ENCODE assay signal across 8 mouse cellular contexts in the genomic region with DNA sequence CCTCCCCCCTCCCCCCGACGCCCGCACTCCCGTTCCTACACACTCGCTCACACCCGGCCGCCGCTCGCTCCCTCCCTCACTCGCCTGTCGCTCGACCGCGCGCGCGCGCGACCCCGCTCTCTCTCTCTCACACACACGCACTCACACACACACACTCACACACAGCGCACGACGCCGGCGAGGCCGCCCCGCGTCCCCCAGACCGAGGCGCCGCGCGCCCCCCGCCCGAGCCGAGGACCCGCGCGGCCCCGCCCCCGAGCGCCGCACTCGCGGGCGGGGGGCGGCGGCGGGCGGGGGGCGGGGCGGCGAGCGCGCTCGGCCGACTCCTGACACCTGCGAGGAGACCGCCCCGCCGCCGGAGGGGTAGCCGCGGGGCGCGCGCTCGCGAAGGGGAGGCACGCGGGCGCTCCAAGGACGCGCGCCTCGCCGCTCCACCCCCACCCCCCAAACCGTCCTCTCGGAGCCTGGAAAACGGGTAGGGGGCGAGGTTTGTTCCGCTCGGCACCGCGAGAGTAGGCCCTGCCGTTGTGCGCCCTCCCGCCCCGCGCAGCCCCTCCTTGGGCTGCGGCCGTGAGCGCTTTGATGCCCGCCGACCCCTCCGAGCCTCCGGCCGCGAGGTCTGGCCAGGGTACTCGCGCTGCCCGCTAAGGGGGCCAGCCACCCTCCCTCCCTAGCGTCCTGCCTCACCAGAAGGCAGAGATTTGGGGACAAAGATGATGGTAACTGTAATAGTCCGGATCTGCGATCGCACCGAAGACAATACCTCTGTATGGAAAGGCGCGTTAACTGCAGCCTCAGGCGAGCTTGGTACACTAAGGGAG. TPM values are rescaled to one million over a fixed set of nuclear protein-coding genes. Genes with fewer than 3 reads are reported as not detected.
DNase-seq lines count a peak whose midpoint lies in the region; ATAC-seq lines count a peak whose summit lies in the region.

No protein-coding gene starts in this region.

- H3K36me3 ChIP-seq in heart, embryonic 12.5 days: no peaks in the 10 kb centered on the region
- H3K36me3 ChIP-seq in stomach, embryonic 16.5 days (ENCODE audit: control insufficient read depth, insufficient read depth, low read length): no peaks in the 10 kb centered on the region

- no peaks in the 10 kb centered on the region for H3K9me3 ChIP-seq in heart, embryonic 12.5 days (replicated peaks)
- no peaks in the 10 kb centered on the region for H3K9me3 ChIP-seq in stomach, embryonic 16.5 days (replicated peaks; ENCODE audit: control insufficient read depth, low read length)

- DNase-seq in heart, adult 18-20 months: no peak
- peak; percentile 57 to 73 for DNase-seq in frontal cortex, postnatal 10 days (ENCODE audit: low spot score in 2 of 2)
- DNase-seq in left cerebral cortex, adult 18-20 months (ENCODE audit: low spot score in 2 of 2): peak; percentile 15 to 46
- no peak for DNase-seq in spleen, postnatal 14 days (ENCODE audit: low spot score in 2 of 2)

- H3K4me1 ChIP-seq in heart, embryonic 12.5 days (replicated peaks): peaks cover 4% of the 10 kb centered on the region; the same call in 1 of the 2 replicates
- no peaks in the 10 kb centered on the region for H3K4me1 ChIP-seq in brown adipose tissue, adult 24 weeks (ENCODE audit: control insufficient read depth, insufficient read depth, insufficient read length, low read length)
- H3K4me1 ChIP-seq in stomach, embryonic 16.5 days (ENCODE audit: control insufficient read depth, insufficient read depth, low read length): 0 out of 2 replicates have a peak, but pooled peaks cover 7% of the 10 kb centered on the region

- H3K4me2 ChIP-seq in heart, embryonic 12.5 days: peak overlapping the region; percentile 89
- peak overlapping the region; percentile 88 for H3K4me2 ChIP-seq in stomach, embryonic 16.5 days (ENCODE audit: low read depth, low read length)

- H3K27ac ChIP-seq in heart, embryonic 12.5 days (ENCODE audit: poor library complexity, severe bottlenecking): no peak overlapping the region
- H3K27ac ChIP-seq in brown adipose tissue, adult 24 weeks (replicated peaks; ENCODE audit: low read depth, low read length): no peak overlapping the region
- H3K27ac ChIP-seq in stomach, embryonic 16.5 days (ENCODE audit: low read length): no peak overlapping the region

- peak overlapping the region; percentile 76 for H3K9ac ChIP-seq in heart, embryonic 12.5 days
- H3K9ac ChIP-seq in stomach, embryonic 16.5 days (ENCODE audit: low read length): peak overlapping the region; percentile 78

- H3K27me3 ChIP-seq in heart, embryonic 12.5 days (replicated peaks): peaks cover 31% of the 10 kb centered on the region
- H3K27me3 ChIP-seq in stomach, embryonic 16.5 days (ENCODE audit: control insufficient read depth, insufficient read depth, low read length): no peaks in the 10 kb centered on the region

- WGBS in heart, embryonic 12.5 days: 1% methylated on average over 67 of the region's 111 CpGs
- WGBS in stomach, embryonic 16.5 days: 1% methylated on average over 77 of the region's 111 CpGs

- ATAC-seq in heart, embryonic 12.5 days (ENCODE audit: insufficient number of reproducible peaks, low FRiP score): peak; percentile 75
- ATAC-seq in megakaryocyte progenitor cell, adult 5-6 weeks (replicated peaks; ENCODE audit: poor library complexity): peak; percentile 32
- ATAC-seq in stomach, embryonic 16.5 days (ENCODE audit: insufficient read depth, low FRiP score): peak; percentile 82

- peak overlapping the region; percentile 76 for H3K4me3 ChIP-seq in heart, embryonic 12.5 days
- peak overlapping the region; percentile 59 for H3K4me3 ChIP-seq in brown adipose tissue, adult 24 weeks (ENCODE audit: insufficient read depth, low read depth, low read length)
- H3K4me3 ChIP-seq in stomach, embryonic 16.5 days (replicated peaks; ENCODE audit: low read length): peak overlapping the region; percentile 72

RNA-seq across cellular contexts. Expression of gene Rimklb, which starts 12.1 kb away (rescaled TPM):
- 7.3 and 8.7 TPM in 2 replicates for polyA plus RNA-seq in heart, embryonic 12.5 days (2016; fragmentation: Nextera tagmentation; extraction: Ambion mirVana)
- under 1 TPM in 1 of 2 experiments, not detected in 1; 0.33 TPM for total RNA-seq in heart, adult 18-20 months (2021)
- polyA plus RNA-seq in brown adipose tissue, adult 24 weeks (2012; ENCODE audit: insufficient read depth, insufficient read length, missing spikeins): not detected in 2 replicates
- total RNA-seq in left cerebral cortex, adult 18-20 months (2021): 10 to 100 TPM; 56.3 to 59.9 TPM
- total RNA-seq in megakaryocyte progenitor cell, adult 5-6 weeks (2015): not detected in 2 replicates
- not detected in 2 replicates for total RNA-seq in megakaryocyte progenitor cell, adult 5-6 weeks (2017)
- polyA plus RNA-seq in stomach, embryonic 16.5 days (2015; fragmentation: Nextera tagmentation; extraction: Ambion mirVana): 6.6 and 7.3 TPM in 2 replicates

RNA-seq across cellular contexts. Expression of gene Mfap5, which starts 19.1 kb away (rescaled TPM):
- polyA plus RNA-seq in heart, embryonic 12.5 days (2016; fragmentation: Nextera tagmentation; extraction: Ambion mirVana): 9.3 and 9.8 TPM in 2 replicates
- total RNA-seq in heart, adult 18-20 months (2021): 10 to 100 TPM; 18.1 to 19.6 TPM
- polyA plus RNA-seq in brown adipose tissue, adult 24 weeks (2012; ENCODE audit: insufficient read depth, insufficient read length, missing spikeins): 21.7 and 49.7 TPM in 2 replicates
- under 1 TPM; 0.40 to 0.96 TPM for total RNA-seq in left cerebral cortex, adult 18-20 months (2021)
- not detected in 2 replicates for total RNA-seq in megakaryocyte progenitor cell, adult 5-6 weeks (2015)
- not detected in 2 replicates for total RNA-seq in megakaryocyte progenitor cell, adult 5-6 weeks (2017)
- polyA plus RNA-seq in stomach, embryonic 16.5 days (2015; fragmentation: Nextera tagmentation; extraction: Ambion mirVana): 86.4 and 115 TPM in 2 replicates

Comparison
In these comparisons a context has a peak if more than half of its experiments do, and no peak if none do; other contexts are left out.
1. ATAC-seq: peak in every context shown above with its lines; median percentile 82 in stomach, embryonic 16.5 days; 75 in heart, embryonic 12.5 days; 32 in megakaryocyte progenitor cell, adult 5-6 weeks.
2. DNase-seq: peak in frontal cortex, postnatal 10 days (2 of 2) and left cerebral cortex, adult 18-20 months (2 of 2); none in heart, adult 18-20 months (0 of 2) and spleen, postnatal 14 days (0 of 2).
3. RNA of gene Rimklb, which starts 12.1 kb away (total RNA-seq): 56.3 to 59.9 TPM in left cerebral cortex, adult 18-20 months; 0.33 TPM in heart, adult 18-20 months and not detected in megakaryocyte progenitor cell, adult 5-6 weeks; every median in the first group is over 10 times any median in the second.
4. RNA of gene Mfap5, which starts 19.1 kb away (total RNA-seq): 18.1 to 19.6 TPM in heart, adult 18-20 months; 0.40 to 0.96 TPM in left cerebral cortex, adult 18-20 months and not detected in megakaryocyte progenitor cell, adult 5-6 weeks; every median in the first group is over 4 times any median in the second.
5. Peak in every context shown above with its lines, with median percentiles within 50 percentile points of each other: H3K4me3 ChIP-seq.